Mouse (Mus musculus): ENCODE results near the gene Ngrn.

The Ngrn gene

GRCm38 (mm10) chr7:80260625-80261371 lies at the start of gene Ngrn:
Ngrn (plus strand) TSS chr7:80261215.
- peak; percentile 87 for DNase-seq (ENCODE audit: low read depth)

GRCm38 (mm10) chr7:80213604-80214003 lies 47.4 kb upstream of the Ngrn start:
- no peak for DNase-seq (ENCODE audit: low read depth)

- DNase-seq (ENCODE audit: low read depth): no peak
These were observed 46.6 kb upstream of the Ngrn start for GRCm38 (mm10) chr7:80214459-80214858.

GRCm38 (mm10) chr7:80215398-80215797 lies 45.6 kb upstream of the Ngrn start:
- peak; percentile 89 for DNase-seq (ENCODE audit: low read depth)

GRCm38 (mm10) chr7:80216566-80216965 lies 44.4 kb upstream of the Ngrn start:
- DNase-seq (ENCODE audit: low read depth): no peak

GRCm38 (mm10) chr7:80218666-80219065 lies 42.3 kb upstream of the Ngrn start:
- DNase-seq (ENCODE audit: low read depth): no peak

- no peak for DNase-seq (ENCODE audit: low read depth)
These were observed 40.7 kb upstream of the Ngrn start for GRCm38 (mm10) chr7:80220237-80220797.

- no peak for DNase-seq (ENCODE audit: low read depth)
These were observed 39.8 kb upstream of the Ngrn start for GRCm38 (mm10) chr7:80221179-80221750.

- peak; percentile 26 for DNase-seq (ENCODE audit: low read depth)
These were observed 34.0 kb upstream of the Ngrn start for GRCm38 (mm10) chr7:80227065-80227464.

GRCm38 (mm10) chr7:80230196-80230595 lies 30.8 kb upstream of the Ngrn start:
- no peak for DNase-seq (ENCODE audit: low read depth)

GRCm38 (mm10) chr7:80231971-80232488 lies 29.0 kb upstream of the Ngrn start:
- peak; percentile 58 for DNase-seq (ENCODE audit: low read depth)

- peak; percentile 100 for DNase-seq (ENCODE audit: low read depth)
These were observed 28.5 kb upstream of the Ngrn start, which contains the start of the genes Cib1 and Gdpgp1 for GRCm38 (mm10) chr7:80232489-80233029. Cib1 (minus strand) TSS chr7:80232813. Gdpgp1 (plus strand) TSS chr7:80232865.

GRCm38 (mm10) chr7:80233799-80234198 lies 27.2 kb upstream of the Ngrn start:
- DNase-seq (ENCODE audit: low read depth): peak; percentile 42

- no peak for DNase-seq (ENCODE audit: low read depth)
These were observed 22.5 kb upstream of the Ngrn start for GRCm38 (mm10) chr7:80238542-80238941.

- DNase-seq (ENCODE audit: low read depth): no peak
These were observed 19.4 kb upstream of the Ngrn start for GRCm38 (mm10) chr7:80241661-80242060.

- no peak for DNase-seq (ENCODE audit: low read depth)
These were observed 16.2 kb upstream of the Ngrn start for GRCm38 (mm10) chr7:80244851-80245250.

- peak; percentile 96 for DNase-seq (ENCODE audit: low read depth)
These were observed 14.8 kb upstream of the Ngrn start, which contains the start of gene Ttll13 for GRCm38 (mm10) chr7:80246148-80246721. Ttll13 (plus strand) TSS chr7:80246376.

- DNase-seq (ENCODE audit: low read depth): no peak
These were observed 14.2 kb upstream of the Ngrn start for GRCm38 (mm10) chr7:80246859-80247258.

GRCm38 (mm10) chr7:80252437-80252836 lies 8.6 kb upstream of the Ngrn start:
- no peak for DNase-seq (ENCODE audit: low read depth)

- DNase-seq (ENCODE audit: low read depth): no peak
These were observed 8.1 kb upstream of the Ngrn start for GRCm38 (mm10) chr7:80252886-80253285.

GRCm38 (mm10) chr7:80255981-80256380 lies 5.0 kb upstream of the Ngrn start:
- peak; percentile 29 for DNase-seq (ENCODE audit: low read depth)

GRCm38 (mm10) chr7:80257706-80258105 lies 3.3 kb upstream of the Ngrn start:
- DNase-seq (ENCODE audit: low read depth): no peak

Data from naive thymus-derived CD4-positive, alpha-beta T cell, adult 2 months (primary cell).